Mouse (Mus musculus) urinary bladder, adult 2 months (tissue): Measurements from ENCODE around the gene Zbtb6. TPM values are rescaled to one million over a fixed set of nuclear protein-coding genes. Genes with fewer than 3 reads are reported as not detected.

ENCODE experiments used
- DNase-seq: peaks from one replicate; pipeline ENCODE4 v3.0.0; 2022; ENCODE audit warnings: low spot score
- polyA plus RNA-seq: library from polyadenylated mRNA; depleted of rRNA; stranded (reverse); fragments of >200 nt; gene quantifications from 2 replicates; pipeline ENCODE4 v1.2.3, GENCODE M21; 2012; rRNA removed

Gene Zbtb6
- polyA plus RNA-seq: 8.7 and 9.6 TPM in 2 replicates

- DNase-seq: peak; percentile 90
These were observed at the start of gene Zbtb6, which contains the start of the genes Zbtb26 and Rabgap1 for GRCm38 (mm10) chr2:37442611-37443591. Gene Zbtb6 (minus strand): TSS chr2:37443171. Gene Zbtb26 (minus strand): TSS chr2:37443135. Gene Rabgap1 (plus strand): TSS chr2:37443279.

- no peak for DNase-seq
These were observed 46.0 kb upstream of the Zbtb6 start for GRCm38 (mm10) chr2:37488956-37489355.

GRCm38 (mm10) chr2:37486408-37486807, 43.4 kb upstream of the Zbtb6 start:
- no peak for DNase-seq

GRCm38 (mm10) chr2:37485370-37485769, 42.4 kb upstream of the Zbtb6 start:
- no peak for DNase-seq

GRCm38 (mm10) chr2:37484165-37484564, 41.2 kb upstream of the Zbtb6 start:
- DNase-seq: no peak

- no peak for DNase-seq
These were observed 37.1 kb upstream of the Zbtb6 start for GRCm38 (mm10) chr2:37480039-37480438.

GRCm38 (mm10) chr2:37479559-37479958, 36.6 kb upstream of the Zbtb6 start:
- DNase-seq: no peak

GRCm38 (mm10) chr2:37466266-37466665, 23.3 kb upstream of the Zbtb6 start:
- DNase-seq: no peak

- DNase-seq: no peak
These were observed 17.7 kb upstream of the Zbtb6 start for GRCm38 (mm10) chr2:37460707-37461106.

GRCm38 (mm10) chr2:37452376-37452760, 9.4 kb upstream of the Zbtb6 start:
- DNase-seq: no peak

GRCm38 (mm10) chr2:37451667-37452375, 8.8 kb upstream of the Zbtb6 start:
- DNase-seq: peak; percentile 91

GRCm38 (mm10) chr2:37431609-37432008, 11.4 kb downstream of the Zbtb6 start:
- no peak for DNase-seq

- DNase-seq: peak; percentile 50
These were observed 12.1 kb downstream of the Zbtb6 start for GRCm38 (mm10) chr2:37430593-37431464.

GRCm38 (mm10) chr2:37423671-37424070, 19.3 kb downstream of the Zbtb6 start:
- DNase-seq: no peak

- DNase-seq: peak; percentile 86
These were observed 20.4 kb downstream of the Zbtb6 start, which contains the start of gene Rc3h2 for GRCm38 (mm10) chr2:37422306-37423304. Gene Rc3h2 (minus strand): TSS chr2:37422903.

- DNase-seq: no peak
These were observed 21.1 kb downstream of the Zbtb6 start for GRCm38 (mm10) chr2:37421903-37422302.

- no peak for DNase-seq
These were observed 47.4 kb downstream of the Zbtb6 start for GRCm38 (mm10) chr2:37395539-37395938.

GRCm38 (mm10) chr2:37382921-37383320, 60.0 kb downstream of the Zbtb6 start:
- DNase-seq: no peak

- no peak for DNase-seq
These were observed 62.8 kb downstream of the Zbtb6 start for GRCm38 (mm10) chr2:37380189-37380588.

GRCm38 (mm10) chr2:37376018-37376417, 67.0 kb downstream of the Zbtb6 start:
- no peak for DNase-seq
